Mouse (Mus musculus): ENCODE results near the gene Astn2.

GRCm38 (mm10) chr4:65976251-65976650, 428.2 kb downstream of the Astn2 start:
- TF ChIP-seq CTCF (IDR thresholded peaks at IDR 0.05; ENCODE audit: low read depth, low read length) (no peak), POLR2A (IDR thresholded peaks at IDR 0.05; ENCODE audit: extremely low read depth, insufficient read depth, low read length) (no peak)

All from liver, adult 2 months (tissue).